Mouse (Mus musculus) midbrain, postnatal 0 days (tissue): ENCODE measurements around the gene Cdyl2. TPM values are rescaled to one million over a fixed set of nuclear protein-coding genes. Genes with fewer than 3 reads are reported as not detected.
A peak's percentile ranks its signal among the peaks of the same experiment; 100 is the strongest.

ENCODE experiments used
- ATAC-seq: fragments of 200-750 bp; cut with Nextera tagmentation; 2 replicates; pipeline ENCODE4 v1.8.0; 2017; ENCODE audit warnings: moderate number of reproducible peaks, mild to moderate bottlenecking, moderate TSS enrichment, moderate library complexity; ENCODE audit not compliant: low FRiP score
- DNase-seq: peaks from one replicate; pipeline ENCODE4 v3.0.0-alpha.2; 2015; ENCODE audit warnings: low spot score
- H3K27ac ChIP-seq: fragments of 300-500 bp; sonication (generic); 2 replicates; pipeline ENCODE4 v1.5.1; 2014; ENCODE audit warnings: low read depth, mild to moderate bottlenecking, low read length, mixed read lengths
- H3K27me3 ChIP-seq: fragments of 300-500 bp; sonication (generic); 2 replicates; pipeline ENCODE4 v1.6.1; 2014; ENCODE audit warnings: low read length, control low read depth, mixed read lengths; ENCODE audit not compliant: insufficient read depth
- H3K36me3 ChIP-seq: fragments of 300-500 bp; sonication (generic); 2 replicates; pipeline ENCODE4 v1.6.1; 2014; ENCODE audit warnings: low read length, control low read depth, mixed read lengths; ENCODE audit not compliant: insufficient read depth
- H3K4me1 ChIP-seq: fragments of 300-500 bp; sonication (generic); 2 replicates; pipeline ENCODE4 v1.6.1; 2014; ENCODE audit warnings: mild to moderate bottlenecking, control low read depth, antibody characterized with exemption, low read length, mixed read lengths; ENCODE audit not compliant: insufficient read depth
- H3K4me2 ChIP-seq: fragments of 300-500 bp; sonication (generic); 2 replicates; pipeline ENCODE4 v1.6.1; 2014; ENCODE audit warnings: low read depth, mild to moderate bottlenecking, low read length, mixed read lengths; ENCODE audit not compliant: poor library complexity, severe bottlenecking
- H3K4me3 ChIP-seq: fragments of 300-500 bp; sonication (generic); 2 replicates; pipeline ENCODE4 v1.5.1; 2014; ENCODE audit warnings: low read depth, mild to moderate bottlenecking, low read length, moderate library complexity
- H3K9ac ChIP-seq: fragments of 300-500 bp; sonication (generic); replicated peaks from 2 replicates; pipeline ENCODE4 v1.6.1; 2014; ENCODE audit warnings: mild to moderate bottlenecking, low read length, moderate library complexity, mixed read lengths; ENCODE audit not compliant: poor library complexity, severe bottlenecking
- H3K9me3 ChIP-seq: fragments of 300-500 bp; sonication (generic); 2 replicates; pipeline ENCODE4 v1.6.1; 2016; ENCODE audit warnings: low read length, control low read depth
- CTCF ChIP-seq: IDR thresholded peaks from 2 replicates; pipeline ENCODE4 v1.5.1; 2016; ENCODE audit warnings: antibody characterized with exemption, mild to moderate bottlenecking
- WGBS: fragments of 180-500 bp; shearing (Covaris S2); extraction: QIAGEN DNeasy Blood & Tissue Kit; methylation state at CpG from one replicate; pipeline ENCODE4 v1.1.7; 2014; 5-methylcytosine and 5-hydroxymethylcytosine counted together
- polyA plus RNA-seq: library from polyadenylated mRNA; unstranded; fragments of >200 nt; fragmentation: Nextera tagmentation; extraction: Ambion mirVana; gene quantifications from 2 replicates; pipeline ENCODE4 v1.2.1, GENCODE M21; 2015
- total RNA-seq: library from RNA; depleted of rRNA; stranded (reverse); fragments of >200 nt; gene quantifications from 2 replicates; pipeline ENCODE4 v1.2.3, GENCODE M21; 2014

Cdyl2 gene
- total and polyA plus RNA-seq, 2 experiments from 2014 or later: 11.3 to 16.1 TPM

DNA sequence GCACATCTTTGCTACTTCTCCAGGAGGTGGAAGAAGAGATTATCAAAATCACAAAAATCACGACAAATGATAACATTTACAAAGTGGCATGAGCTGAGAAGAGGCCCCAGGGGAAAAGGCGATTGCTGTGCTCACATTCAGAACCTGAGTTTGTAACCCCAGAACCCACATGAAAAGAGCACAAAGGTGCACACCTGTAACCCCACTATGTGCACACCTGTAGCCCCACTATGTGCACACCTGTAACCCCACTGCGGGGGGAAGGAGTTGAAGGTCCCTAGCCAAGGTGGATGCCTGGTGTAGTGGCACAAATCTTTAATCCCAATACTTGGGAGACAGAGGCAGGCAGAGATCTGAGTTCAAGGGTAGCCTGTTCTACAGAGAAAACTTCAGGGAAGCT lies 23.4 kb upstream of the Cdyl2 start:
- Histone ChIP-seq H3K27me3 (no peaks in the 10 kb centered on the region), H3K36me3 (no peaks in the 10 kb centered on the region), H3K9ac (no peak overlapping the region), H3K4me3 (no peak overlapping the region), H3K4me2 (no peak overlapping the region), H3K4me1 (no peaks in the 10 kb centered on the region), H3K9me3 (peaks cover 3% of the 10 kb centered on the region; the same call in 1 of the 2 replicates), H3K27ac (no peak overlapping the region)
- 83% methylated on average over 3 of the region's 3 CpGs for whole genome bisulfite sequencing
- no peak for ATAC-seq
- DNase-seq: no peak
- TF ChIP-seq CTCF: no peak

DNA sequence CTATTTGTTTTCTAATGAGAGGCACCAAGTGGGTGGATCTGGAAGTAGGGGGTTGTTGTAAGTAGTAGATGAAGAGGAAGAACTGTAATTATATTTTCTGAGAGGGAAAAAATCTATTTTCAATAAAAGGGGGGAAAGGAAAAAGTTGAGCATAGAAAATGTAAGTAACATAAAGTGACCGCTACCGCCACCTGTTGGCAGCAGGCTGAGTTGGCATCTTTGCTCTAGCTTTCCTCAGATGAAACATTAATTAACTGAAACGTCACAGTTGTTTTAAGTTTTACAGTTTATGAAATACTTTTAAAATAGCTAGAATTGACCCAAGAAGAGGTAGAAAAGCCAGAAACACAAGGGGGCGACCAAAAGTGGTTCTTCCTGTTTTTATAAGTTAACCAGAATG lies 22.8 kb upstream of the Cdyl2 start:
- no peak overlapping the region for H3K4me2 ChIP-seq
- H3K9me3 ChIP-seq: peaks cover 3% of the 10 kb centered on the region; the same call in 1 of the 2 replicates
- H3K9ac ChIP-seq: no peak overlapping the region
- DNase-seq (no peak), ATAC-seq (no peak)
- no peaks in the 10 kb centered on the region for H3K36me3 ChIP-seq
- no peaks in the 10 kb centered on the region for H3K27me3 ChIP-seq
- WGBS: 7% methylated on average over 4 of the region's 4 CpGs
- no peaks in the 10 kb centered on the region for H3K4me1 ChIP-seq
- no peak overlapping the region for H3K27ac ChIP-seq
- no peak overlapping the region for H3K4me3 ChIP-seq
- TF ChIP-seq CTCF: peak; percentile 53

- H3K36me3 ChIP-seq: no peaks in the 10 kb centered on the region
- no peaks in the 10 kb centered on the region for H3K4me1 ChIP-seq
- H3K9me3 ChIP-seq: no peaks in the 10 kb centered on the region
- H3K9ac ChIP-seq: no peak overlapping the region
- H3K27ac ChIP-seq: no peak overlapping the region
- ATAC-seq (no peak), DNase-seq (no peak)
- no peak overlapping the region for H3K4me2 ChIP-seq
- no peak overlapping the region for H3K4me3 ChIP-seq
- WGBS: 100% methylated on average over 1 of the region's 1 CpGs
- TF ChIP-seq CTCF: no peak
- no peaks in the 10 kb centered on the region for H3K27me3 ChIP-seq
Observed at GRCm38 (mm10) chr8:116740726-116741125, 7.9 kb upstream of the Cdyl2 start.

GRCm38 (mm10) chr8:116735306-116735705 lies 2.5 kb upstream of the Cdyl2 start:
- 77% methylated on average over 5 of the region's 5 CpGs for WGBS
- Histone ChIP-seq H3K36me3 (no peaks in the 10 kb centered on the region), H3K9me3 (no peaks in the 10 kb centered on the region), H3K27ac (no peak overlapping the region), H3K27me3 (no peaks in the 10 kb centered on the region), H3K9ac (no peak overlapping the region), H3K4me1 (peaks cover 8% of the 10 kb centered on the region; the same call in 1 of the 2 replicates), H3K4me2 (no peak overlapping the region), H3K4me3 (no peak overlapping the region)
- TF ChIP-seq CTCF: no peak
- no peak for DNase-seq
- ATAC-seq: no peak

DNA sequence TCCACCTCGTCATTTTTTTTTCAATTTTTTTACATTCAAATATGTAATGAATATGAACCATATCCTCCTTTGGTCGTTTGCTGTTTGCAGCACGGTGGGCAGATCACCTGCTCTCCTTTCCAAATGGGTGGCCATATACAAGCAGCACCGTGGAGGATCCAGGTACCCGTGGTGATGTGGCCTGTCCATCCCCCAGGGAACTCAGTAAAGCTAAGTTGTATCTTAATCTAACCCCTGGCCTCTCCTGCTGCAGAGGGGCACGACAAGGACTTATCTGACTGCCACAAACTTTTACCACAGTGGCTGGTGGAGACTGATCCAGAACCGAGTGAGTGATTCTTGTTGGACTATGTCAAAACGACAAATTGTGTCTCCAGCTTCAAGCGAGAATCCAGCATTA lies 1.4 kb upstream of the Cdyl2 start:
- Histone ChIP-seq H3K27me3 (no peaks in the 10 kb centered on the region), H3K4me2 (no peak overlapping the region), H3K36me3 (no peaks in the 10 kb centered on the region), H3K4me1 (peaks cover 8% of the 10 kb centered on the region; the same call in 1 of the 2 replicates), H3K9ac (no peak overlapping the region), H3K9me3 (0 out of 2 replicates have a peak, but pooled peaks cover under 1% of the 10 kb centered on the region), H3K4me3 (no peak overlapping the region), H3K27ac (no peak overlapping the region)
- TF ChIP-seq CTCF: no peak
- DNase-seq (no peak), ATAC-seq (no peak)
- WGBS: 63% methylated on average over 9 of the region's 9 CpGs

- 20% methylated on average over 3 of the region's 3 CpGs for WGBS
- 0 out of 2 replicates have a peak, but pooled peaks cover 3% of the 10 kb centered on the region for H3K9me3 ChIP-seq
- peak overlapping the region; percentile 72 for H3K9ac ChIP-seq
- H3K4me2 ChIP-seq: peak overlapping the region; percentile 92
- no peaks in the 10 kb centered on the region for H3K27me3 ChIP-seq
- TF ChIP-seq CTCF: no peak
- H3K4me1 ChIP-seq: peaks cover 8% of the 10 kb centered on the region; the same call in 1 of the 2 replicates
- H3K27ac ChIP-seq: peak overlapping the region; percentile 85; the same call in 1 of the 2 replicates
- DNase-seq: no peak
- H3K36me3 ChIP-seq: no peaks in the 10 kb centered on the region
- peak overlapping the region; percentile 89 for H3K4me3 ChIP-seq
- no peak for ATAC-seq
Observed at GRCm38 (mm10) chr8:116733648-116734014, 840 bp upstream of the Cdyl2 start.
